ENCODE assay signal across 12 mouse cellular contexts in genomic region chr10:11439342-11439741, GRCm38 (mm10).
"Had no signal": no experiment of that assay in that cellular context is flagged by ENCODE, and none has a peak within 500 bp of the region (broad histone marks: within the 10 kb centered on the region; RNA-seq: fewer than 3 reads in every experiment).

No protein-coding gene starts in this region.

- H3K27ac ChIP-seq: kidney, postnatal 0 days; limb, embryonic 15.5 days; liver, embryonic 13.5 days; midbrain, embryonic 13.5 days; neural tube, embryonic 12.5 days; stomach, embryonic 15.5 days had no signal

- H3K4me3 ChIP-seq: limb, embryonic 15.5 days; liver, embryonic 13.5 days; midbrain, embryonic 13.5 days; neural tube, embryonic 12.5 days; stomach, embryonic 15.5 days had no signal

- ATAC-seq: intestine, embryonic 16.5 days; midbrain, embryonic 13.5 days had no signal

- DNase-seq: kidney, adult 2 months; kidney, postnatal 36 days; liver, embryonic 13.5 days; lung, adult 18-20 months; thymus, adult 2 months; thymus, postnatal 25 days had no signal

- H3K9me3 ChIP-seq: limb, embryonic 15.5 days; liver, embryonic 13.5 days; midbrain, embryonic 13.5 days; neural tube, embryonic 12.5 days; stomach, embryonic 15.5 days had no signal

- H3K4me1 ChIP-seq: limb, embryonic 15.5 days; liver, embryonic 13.5 days; midbrain, embryonic 13.5 days; neural tube, embryonic 12.5 days; stomach, embryonic 15.5 days had no signal

- H3K36me3 ChIP-seq: limb, embryonic 15.5 days; liver, embryonic 13.5 days; midbrain, embryonic 13.5 days; neural tube, embryonic 12.5 days; stomach, embryonic 15.5 days had no signal

- H3K4me2 ChIP-seq: limb, embryonic 15.5 days; liver, embryonic 13.5 days; midbrain, embryonic 13.5 days; neural tube, embryonic 12.5 days; stomach, embryonic 15.5 days had no signal

- H3K9ac ChIP-seq: limb, embryonic 15.5 days; liver, embryonic 13.5 days; midbrain, embryonic 13.5 days; neural tube, embryonic 12.5 days; stomach, embryonic 15.5 days had no signal

- H3K27me3 ChIP-seq: limb, embryonic 15.5 days; liver, embryonic 13.5 days; midbrain, embryonic 13.5 days; neural tube, embryonic 12.5 days; stomach, embryonic 15.5 days had no signal
